ENCODE assay signal across 13 mouse cellular contexts in the genomic region with DNA sequence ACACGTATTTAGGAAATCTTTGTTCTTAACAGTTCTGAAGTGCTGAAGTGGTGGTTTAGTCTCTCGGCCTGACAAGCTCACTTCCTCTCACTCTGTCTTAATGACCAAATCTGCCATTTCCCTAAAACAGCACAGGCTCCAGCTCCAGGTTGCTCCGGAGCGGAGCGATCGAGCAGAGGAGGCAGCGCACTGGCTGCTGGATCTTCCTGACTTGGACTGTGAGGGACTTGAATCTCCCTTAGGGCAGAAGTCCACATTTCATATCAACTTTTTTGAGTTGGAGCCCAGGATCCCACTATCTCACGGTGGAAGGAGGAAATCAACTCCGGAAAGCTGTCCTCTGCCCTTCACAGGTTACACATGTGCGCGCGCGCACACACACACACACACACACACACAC.
DNase-seq lines count a peak whose midpoint lies in the region; ATAC-seq and TF ChIP-seq lines count a peak whose summit lies in the region.
"Had no signal": no experiment of that assay in that cellular context is flagged by ENCODE, and none has a peak within 500 bp of the region (broad histone marks: within the 10 kb centered on the region; RNA-seq: fewer than 3 reads in every experiment).

No protein-coding gene starts in this region.

- H3K9me3 ChIP-seq in heart, embryonic 16.5 days (replicated peaks; ENCODE audit: control insufficient read depth, low read length) = no peaks in the 10 kb centered on the region
- H3K9me3 ChIP-seq: limb, embryonic 10.5 days had no signal

- H3K4me3 ChIP-seq in liver, adult 2 months (ENCODE audit: insufficient read depth, low read depth, low read length) = no peak overlapping the region
- no peak overlapping the region for H3K4me3 ChIP-seq in heart, embryonic 16.5 days (ENCODE audit: low read length)
- H3K4me3 ChIP-seq: limb, embryonic 10.5 days had no signal

- no peaks in the 10 kb centered on the region for H3K4me1 ChIP-seq in liver, adult 2 months (ENCODE audit: control insufficient read depth, insufficient read depth, low read length)
- H3K4me1 ChIP-seq in heart, embryonic 16.5 days (ENCODE audit: control insufficient read depth, insufficient read depth, low read length) = peaks cover 5% of the 10 kb centered on the region

- no peaks in the 10 kb centered on the region for H3K79me2 ChIP-seq in liver, adult 2 months (ENCODE audit: control insufficient read depth, insufficient read depth, low read length)

- H3K4me2 ChIP-seq in heart, embryonic 16.5 days (ENCODE audit: low read depth, low read length) = no peak overlapping the region

- H3K36me3 ChIP-seq in liver, adult 2 months (ENCODE audit: control insufficient read depth, insufficient read depth, low read length) = no peaks in the 10 kb centered on the region
- no peaks in the 10 kb centered on the region for H3K36me3 ChIP-seq in heart, embryonic 16.5 days (ENCODE audit: control insufficient read depth, insufficient read depth)
- H3K36me3 ChIP-seq: limb, embryonic 10.5 days had no signal

- no peak overlapping the region for H3K9ac ChIP-seq in liver, adult 2 months (ENCODE audit: low read depth, low read length)
- no peak overlapping the region for H3K9ac ChIP-seq in heart, embryonic 16.5 days (ENCODE audit: low read length)

- H3K27ac ChIP-seq in liver, adult 2 months (replicated peaks; ENCODE audit: insufficient read depth, low read depth, low read length) = peak overlapping the region; percentile 2; the same call in 1 of the 2 replicates
- H3K27ac ChIP-seq in heart, embryonic 16.5 days (ENCODE audit: low read length) = peak overlapping the region; percentile 72
- H3K27ac ChIP-seq: limb, embryonic 10.5 days had no signal

- no peak for TF ChIP-seq POLR2A in liver, adult 2 months (IDR thresholded peaks at IDR 0.05; ENCODE audit: extremely low read depth, insufficient read depth, low read length)

- no peak for TF ChIP-seq CTCF in liver, adult 2 months (IDR thresholded peaks at IDR 0.05; ENCODE audit: low read depth, low read length)

- peak; percentile 41 for DNase-seq in liver, adult 2 months (ENCODE audit: extremely low read depth, low read depth, low spot score)
- no peak for DNase-seq in liver
- no peak for DNase-seq in retina, embryonic 14.5 days (ENCODE audit: low spot score)
- DNase-seq in adrenal gland, adult (ENCODE audit: inconsistent age in 2 of 2, low spot score in 1 of 2) = no peak
- DNase-seq in spleen, postnatal 4 days (ENCODE audit: low spot score in 2 of 2) = no peak
- DNase-seq: kidney, adult 11 months; layer of hippocampus, adult 9-11 months; thymus, postnatal 36 days had no signal

- peak; percentile 70 for ATAC-seq in common myeloid progenitor, adult 5-6 weeks (replicated peaks; ENCODE audit: low read depth, poor library complexity, severe bottlenecking)
- ATAC-seq in heart, embryonic 16.5 days (replicated peaks; ENCODE audit: extremely low read depth, insufficient read depth, low FRiP score) = peak; percentile 35; the same call in 1 of the 2 replicates
- ATAC-seq in monocyte, adult 5-6 weeks (replicated peaks; ENCODE audit: insufficient number of reproducible peaks, low FRiP score, low TSS enrichment, poor library complexity, severe bottlenecking) = peak; percentile 77
- ATAC-seq: forebrain, embryonic 16.5 days had no signal

- no peaks in the 10 kb centered on the region for H3K27me3 ChIP-seq in liver, adult 2 months (ENCODE audit: control insufficient read depth, insufficient read depth, low read length)
- H3K27me3 ChIP-seq in heart, embryonic 16.5 days (ENCODE audit: control insufficient read depth, insufficient read depth, low read length) = no peaks in the 10 kb centered on the region

- 58% methylated on average over 13 of the region's 13 CpGs for WGBS in liver, adult 2 months
- WGBS in heart, embryonic 16.5 days = 68% methylated on average over 13 of the region's 13 CpGs
